Comparison of ENCODE assay signal across 23 mouse cellular contexts in genomic region chr2:158057030-158057429, GRCm38 (mm10). TPM values are rescaled to one million over a fixed set of nuclear protein-coding genes. Genes with fewer than 3 reads are reported as not detected.
DNase-seq lines count a peak whose midpoint lies in the region; TF ChIP-seq lines count a peak whose summit lies in the region.
"Had no signal": no experiment of that assay in that cellular context is flagged by ENCODE, and none has a peak within 500 bp of the region (broad histone marks: within the 10 kb centered on the region; RNA-seq: fewer than 3 reads in every experiment).

No protein-coding gene starts in this region.

- no peaks in the 10 kb centered on the region for H3K79me2 ChIP-seq in heart, adult 2 months (replicated peaks; ENCODE audit: control insufficient read depth, insufficient read depth, low read length)

- no peak overlapping the region for H3K27ac ChIP-seq in heart, adult 2 months
- H3K27ac ChIP-seq in cerebellum, adult 2 months (ENCODE audit: insufficient read depth, low read length): no peak overlapping the region
- H3K27ac ChIP-seq: embryonic facial prominence, embryonic 13.5 days; hindbrain, embryonic 13.5 days; limb, embryonic 13.5 days; liver, embryonic 13.5 days; macrophage; midbrain, embryonic 10.5 days; neural tube, embryonic 12.5 days had no signal

- WGBS in heart, adult 2 months: 46% methylated on average over 3 of the region's 3 CpGs
- WGBS in cerebellum, adult 2 months: 12% methylated on average over 3 of the region's 3 CpGs

- TF ChIP-seq EP300 in heart, adult 2 months (IDR thresholded peaks at IDR 0.05; ENCODE audit: insufficient read depth, low read depth, low read length): no peak

- no peak for TF ChIP-seq POLR2A in heart, adult 2 months (IDR thresholded peaks at IDR 0.05; ENCODE audit: insufficient read depth, low read depth, low read length)
- no peak for TF ChIP-seq POLR2A in brain, embryonic 14.5 days (IDR thresholded peaks at IDR 0.05; ENCODE audit: borderline replicate concordance, extremely low read depth, insufficient read depth, insufficient read length, poor library complexity, severe bottlenecking)
- TF ChIP-seq POLR2A in cerebellum, adult 2 months (IDR thresholded peaks at IDR 0.05; ENCODE audit: borderline replicate concordance, insufficient read depth, low read length): no peak

- H3K9ac ChIP-seq in heart, adult 2 months (ENCODE audit: low read depth, low read length): no peak overlapping the region
- H3K9ac ChIP-seq: embryonic facial prominence, embryonic 13.5 days; hindbrain, embryonic 13.5 days; limb, embryonic 13.5 days; liver, embryonic 13.5 days; lung, embryonic 14.5 days; neural tube, embryonic 12.5 days had no signal

- H3K36me3 ChIP-seq in heart, adult 2 months (ENCODE audit: control insufficient read depth, insufficient read depth, low read length): peaks cover 6% of the 10 kb centered on the region; the same call in 1 of the 2 replicates

- peak; percentile 15 to 29 for DNase-seq in heart, postnatal 14 days
- no peak for DNase-seq in heart, adult 2 months
- peak; percentile 49 for DNase-seq in brain, embryonic 14.5 days (ENCODE audit: low read depth)
- DNase-seq in cerebellum, adult 2 months: peak; percentile 90 to 97
- DNase-seq in cerebellum, postnatal 36 days: peak; percentile 89 to 90
- no peak for DNase-seq in urinary bladder, adult 2 months (ENCODE audit: low spot score)
- DNase-seq in gastrocnemius, adult 18-20 months (ENCODE audit: low spot score): no peak
- DNase-seq: adrenal gland, postnatal 10 days; gastrocnemius, postnatal 14 days; kidney, adult 9 months; kidney, postnatal 4 days; layer of hippocampus, adult 9-11 months; liver, embryonic 13.5 days; lung, embryonic 14.5 days; right cerebral cortex, adult 18-20 months; thymus, postnatal 14 days had no signal

- no peaks in the 10 kb centered on the region for H3K27me3 ChIP-seq in heart, adult 2 months (ENCODE audit: control insufficient read depth, insufficient read depth, low read length)
- H3K27me3 ChIP-seq in cerebellum, adult 2 months (ENCODE audit: control insufficient read depth, insufficient read depth, low read length): no peaks in the 10 kb centered on the region
- H3K27me3 ChIP-seq: embryonic facial prominence, embryonic 13.5 days; hindbrain, embryonic 13.5 days; limb, embryonic 13.5 days; liver, embryonic 13.5 days; neural tube, embryonic 12.5 days; Patski had no signal

- intact Hi-C loops in heart, postnatal 14 days (cut with DNase I): no loop called here
- intact Hi-C loops in heart, adult 2 months (cut with DNase I): no loop called here

- no peak overlapping the region for H3K4me3 ChIP-seq in heart, adult 2 months
- no peak overlapping the region for H3K4me3 ChIP-seq in cerebellum, adult 2 months (replicated peaks; ENCODE audit: insufficient read depth, low read depth, low read length)
- H3K4me3 ChIP-seq: embryonic facial prominence, embryonic 13.5 days; hindbrain, embryonic 13.5 days; limb, embryonic 13.5 days; liver, embryonic 13.5 days; midbrain, embryonic 10.5 days; neural tube, embryonic 12.5 days had no signal

- TF ChIP-seq CTCF in heart, adult 2 months (IDR thresholded peaks at IDR 0.05): no peak
- TF ChIP-seq CTCF in brain, embryonic 14.5 days (IDR thresholded peaks at IDR 0.05; ENCODE audit: borderline replicate concordance, extremely low read depth, insufficient read depth, insufficient read length): no peak
- TF ChIP-seq CTCF in cerebellum, adult 2 months (IDR thresholded peaks at IDR 0.05; ENCODE audit: borderline replicate concordance, insufficient read depth, low read depth, low read length): no peak

- H3K4me1 ChIP-seq in heart, adult 2 months (ENCODE audit: control insufficient read depth, insufficient read depth, low read length): no peaks in the 10 kb centered on the region
- H3K4me1 ChIP-seq in cerebellum, adult 2 months (ENCODE audit: control insufficient read depth, insufficient read depth, low read length): peaks cover 31% of the 10 kb centered on the region
- H3K4me1 ChIP-seq: embryonic facial prominence, embryonic 13.5 days; limb, embryonic 13.5 days; liver, embryonic 13.5 days; midbrain, embryonic 10.5 days had no signal

RNA-seq across cellular contexts. Expression of gene Rprd1b, which starts 28.7 kb away (rescaled TPM):
- 10 to 100 TPM; 29.6 to 31.1 TPM for total RNA-seq in heart, postnatal 14 days (2021)
- 10 to 100 TPM; 32.9 to 33.5 TPM for total RNA-seq in heart, adult 2 months (2021)
- polyA plus RNA-seq in heart, adult 2 months (2012; rRNA removed): 15.9 and 20.8 TPM in 2 replicates
- 25.8 and 27.9 TPM in 2 replicates for polyA plus RNA-seq in brain, embryonic 14.5 days (2012; rRNA removed)
- 22.4 and 22.7 TPM in 2 replicates for polyA plus RNA-seq in cerebellum, adult 2 months (2012; rRNA removed)
- polyA plus RNA-seq in urinary bladder, adult 2 months (2012; rRNA removed): 17.7 and 18.5 TPM in 2 replicates
- total RNA-seq in gastrocnemius, adult 18-20 months (2021): 10 to 100 TPM; 23.2 to 29.3 TPM

RNA-seq across cellular contexts. Expression of gene Tti1, which starts 28.8 kb away (rescaled TPM):
- total RNA-seq in heart, postnatal 14 days (2021): 10 to 100 TPM; 22.0 to 22.5 TPM
- total RNA-seq in heart, adult 2 months (2021): 10 to 100 TPM; 24.3 to 25.3 TPM
- polyA plus RNA-seq in heart, adult 2 months (2012; rRNA removed): 17.3 and 25.9 TPM in 2 replicates
- 21.4 and 22.3 TPM in 2 replicates for polyA plus RNA-seq in brain, embryonic 14.5 days (2012; rRNA removed)
- 19.9 and 21.4 TPM in 2 replicates for polyA plus RNA-seq in cerebellum, adult 2 months (2012; rRNA removed)
- polyA plus RNA-seq in urinary bladder, adult 2 months (2012; rRNA removed): 19.6 and 20.8 TPM in 2 replicates
- total RNA-seq in gastrocnemius, adult 18-20 months (2021): 10 to 100 TPM; 19.3 to 25.4 TPM

Comparison
In these comparisons a context has a peak if more than half of its experiments do, and no peak if none do; other contexts are left out.
1. DNase-seq: peak in heart, postnatal 14 days (2 of 2), brain, embryonic 14.5 days (single experiment), cerebellum, adult 2 months (2 of 2) and cerebellum, postnatal 36 days (2 of 2); none in heart, adult 2 months (0 of 2), urinary bladder, adult 2 months (single experiment) and gastrocnemius, adult 18-20 months (single experiment).